Mouse (Mus musculus) right cerebral cortex, adult 18-20 months (tissue): ENCODE measurements around the gene Krtap3-3.
"Not testable (repeated sequence)": the region's sequence is repeated elsewhere in the genome, so short reads cannot be mapped to it uniquely, and the experiment has no call there.

Source experiments
- DNase-seq: peaks from one replicate; pipeline ENCODE4 v3.0.0; 2022; ENCODE audit warnings: mixed read lengths

Gene Krtap3-3

GRCm38 (mm10) chr11:99550765-99551164 lies at the start of gene Krtap3-3:
Gene Krtap3-3 (minus strand): TSS chr11:99550865.
- no peak for DNase-seq

- DNase-seq = not testable (repeated sequence)
These were observed 47.1 kb upstream of the Krtap3-3 start, which contains the start of gene Krtap9-3 for GRCm38 (mm10) chr11:99597742-99598141. Gene Krtap9-3 (minus strand): TSS chr11:99598105.

GRCm38 (mm10) chr11:99590981-99591380 lies 40.3 kb upstream of the Krtap3-3 start, which contains the start of gene Krtap1-3:
Gene Krtap1-3 (minus strand): TSS chr11:99591339.
- DNase-seq = no peak

GRCm38 (mm10) chr11:99585096-99585495 lies 34.4 kb upstream of the Krtap3-3 start:
- DNase-seq = peak; percentile 32

GRCm38 (mm10) chr11:99583245-99583704 lies 32.6 kb upstream of the Krtap3-3 start, which contains the start of gene Krtap1-4:
Gene Krtap1-4 (minus strand): TSS chr11:99583654.
- DNase-seq = no peak

- no peak for DNase-seq
These were observed 30.9 kb upstream of the Krtap3-3 start for GRCm38 (mm10) chr11:99581564-99581963.

GRCm38 (mm10) chr11:99581051-99581450 lies 30.4 kb upstream of the Krtap3-3 start:
- DNase-seq = no peak

GRCm38 (mm10) chr11:99580636-99581035 lies 30.0 kb upstream of the Krtap3-3 start, which contains the start of gene Krtap1-5:
Gene Krtap1-5 (minus strand): TSS chr11:99581016.
- DNase-seq = no peak

- DNase-seq = peak; percentile 62
These were observed 23.4 kb upstream of the Krtap3-3 start for GRCm38 (mm10) chr11:99574106-99574505.

GRCm38 (mm10) chr11:99573164-99573563 lies 22.5 kb upstream of the Krtap3-3 start:
- DNase-seq = peak; percentile 35

GRCm38 (mm10) chr11:99566530-99566929 lies 15.9 kb upstream of the Krtap3-3 start, which contains the start of gene Krtap3-1:
Gene Krtap3-1 (minus strand): TSS chr11:99566630.
- DNase-seq = no peak

GRCm38 (mm10) chr11:99562580-99562979 lies 11.9 kb upstream of the Krtap3-3 start:
- DNase-seq = no peak

GRCm38 (mm10) chr11:99559366-99559765 lies 8.7 kb upstream of the Krtap3-3 start, which contains the start of gene Gm11939:
Gene Gm11939 (minus strand): TSS chr11:99559466.
- no peak for DNase-seq

- peak; percentile 14 for DNase-seq
These were observed 7.5 kb upstream of the Krtap3-3 start for GRCm38 (mm10) chr11:99557976-99558745.

- no peak for DNase-seq
These were observed 6.1 kb upstream of the Krtap3-3 start, which contains the start of gene Krtap3-2 for GRCm38 (mm10) chr11:99556753-99557152. Gene Krtap3-2 (minus strand): TSS chr11:99556853.

- no peak for DNase-seq
These were observed 5.5 kb upstream of the Krtap3-3 start for GRCm38 (mm10) chr11:99556195-99556594.

GRCm38 (mm10) chr11:99547892-99548291 lies 2.8 kb downstream of the Krtap3-3 start:
- no peak for DNase-seq

- peak; percentile 48 for DNase-seq
These were observed 10.9 kb downstream of the Krtap3-3 start for GRCm38 (mm10) chr11:99539721-99540120.

GRCm38 (mm10) chr11:99521288-99521860 lies 29.3 kb downstream of the Krtap3-3 start, which contains the start of gene Krt39:
Gene Krt39 (minus strand): TSS chr11:99521338.
- no peak for DNase-seq

GRCm38 (mm10) chr11:99514098-99514497 lies 36.6 kb downstream of the Krtap3-3 start:
- no peak for DNase-seq
